In the genomic region with DNA sequence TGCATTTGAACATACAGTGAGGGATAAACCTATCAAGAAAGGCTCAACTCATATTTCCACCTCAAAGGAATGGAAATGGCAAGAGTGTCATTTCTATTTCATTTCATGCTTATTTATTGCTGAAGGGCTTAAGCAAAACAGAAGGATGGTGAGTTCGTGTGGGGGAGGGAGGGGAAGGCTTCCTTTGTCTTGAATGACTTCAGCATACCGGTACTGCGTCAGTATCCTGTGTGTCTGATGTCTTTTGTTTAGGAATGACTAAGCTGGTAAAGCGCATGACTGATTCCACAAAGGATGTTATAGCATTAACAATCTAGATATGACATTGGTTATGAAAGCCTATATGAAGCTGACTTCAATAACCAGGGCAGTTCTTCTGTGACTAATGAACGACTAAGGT, we compare ENCODE assay signal across 27 mouse cellular contexts.
A peak's percentile ranks its signal among the peaks of the same experiment; 100 is the strongest.
DNase-seq lines count a peak whose midpoint lies in the region; ATAC-seq lines count a peak whose summit lies in the region.
"Had no signal": no experiment of that assay in that cellular context is flagged by ENCODE, and none has a peak within 500 bp of the region (broad histone marks: within the 10 kb centered on the region; RNA-seq: fewer than 3 reads in every experiment).

No protein-coding gene starts in this region.

- H3K36me3 ChIP-seq in megakaryocyte, embryonic 14.5 days (replicated peaks; ENCODE audit: low read length) = no peaks in the 10 kb centered on the region
- H3K36me3 ChIP-seq: G1E; heart, embryonic 12.5 days; hindbrain, embryonic 12.5 days; kidney, embryonic 15.5 days; limb, embryonic 15.5 days; liver, embryonic 15.5 days; midbrain, embryonic 15.5 days; neural tube, embryonic 13.5 days had no signal

- peak; percentile 12 for DNase-seq in embryo, embryonic 11 days
- DNase-seq in embryo, embryonic 10 days (ENCODE audit: low spot score) = no peak
- DNase-seq in Muller cell, postnatal 12 days (ENCODE audit: inconsistent ontology term) = peak; percentile 67
- DNase-seq in lung, postnatal 10 days = peak; percentile 48
- no peak for DNase-seq in gastrocnemius, postnatal 10 days
- DNase-seq: adrenal gland, postnatal 14 days; cerebellum, adult 8-10 months; heart, adult 11 months; kidney, adult 11 months; left cerebral cortex, postnatal 4 days; right cerebral cortex, adult 18-20 months; right cerebral cortex, postnatal 4 days; thymus, postnatal 25 days had no signal

- no peak for ATAC-seq in megakaryocyte, adult 5-6 weeks (ENCODE audit: poor library complexity, severe bottlenecking)
- ATAC-seq in granulocyte monocyte progenitor cell, adult 5-6 weeks (replicated peaks; ENCODE audit: poor library complexity, severe bottlenecking) = no peak
- ATAC-seq: forebrain, embryonic 13.5 days; midbrain, embryonic 15.5 days had no signal

- H3K4me1 ChIP-seq in megakaryocyte, embryonic 14.5 days = peaks cover 12% of the 10 kb centered on the region
- H3K4me1 ChIP-seq: forebrain, embryonic 13.5 days; heart, embryonic 12.5 days; hindbrain, embryonic 12.5 days; kidney, embryonic 15.5 days; limb, embryonic 15.5 days; liver, embryonic 15.5 days; midbrain, embryonic 15.5 days; neural tube, embryonic 13.5 days had no signal

- peaks cover 1% of the 10 kb centered on the region for H3K27me3 ChIP-seq in megakaryocyte, embryonic 14.5 days (replicated peaks)
- H3K27me3 ChIP-seq: forebrain, embryonic 13.5 days; heart, embryonic 12.5 days; hindbrain, embryonic 12.5 days; kidney, embryonic 15.5 days; limb, embryonic 15.5 days; liver, embryonic 15.5 days; midbrain, embryonic 15.5 days; neural tube, embryonic 13.5 days had no signal

- peak overlapping the region; percentile 59 for H3K4me3 ChIP-seq in megakaryocyte, embryonic 14.5 days (replicated peaks)
- H3K4me3 ChIP-seq: erythroblast, embryonic 14.5 days; forebrain, embryonic 13.5 days; heart, embryonic 12.5 days; hindbrain, embryonic 12.5 days; kidney, embryonic 15.5 days; limb, embryonic 15.5 days; liver, embryonic 15.5 days; midbrain, embryonic 15.5 days; myocyte; neural tube, embryonic 13.5 days had no signal

- peaks cover 2% of the 10 kb centered on the region for H3K9me3 ChIP-seq in megakaryocyte, embryonic 14.5 days
- H3K9me3 ChIP-seq: forebrain, embryonic 13.5 days; hindbrain, embryonic 12.5 days; kidney, embryonic 15.5 days; limb, embryonic 15.5 days; liver, embryonic 15.5 days; midbrain, embryonic 15.5 days; neural tube, embryonic 13.5 days had no signal

Comparison
In these comparisons a context has a peak if more than half of its experiments do, and no peak if none do; other contexts are left out.
1. DNase-seq: peak in embryo, embryonic 11 days (single experiment), Muller cell, postnatal 12 days (single experiment) and lung, postnatal 10 days (single experiment); none in embryo, embryonic 10 days (single experiment) and gastrocnemius, postnatal 10 days (single experiment).